Mouse (Mus musculus) forebrain, postnatal 0 days (tissue): ENCODE results near the gene Rnaseh2c. TPM values are rescaled to one million over a fixed set of nuclear protein-coding genes. Genes with fewer than 3 reads are reported as not detected.

Source experiments
- ATAC-seq: fragments of 200-750 bp; cut with Nextera tagmentation; 2 replicates; pipeline ENCODE4 v1.8.0; 2017; ENCODE audit warnings: mild to moderate bottlenecking, moderate library complexity
- DNase-seq: peaks from one replicate; pipeline ENCODE4 v3.0.0-alpha.2; 2015
- H3K27ac ChIP-seq: fragments of 300-500 bp; sonication (generic); 2 replicates; pipeline ENCODE4 v1.5.1; 2014; ENCODE audit warnings: low read depth, mild to moderate bottlenecking, antibody characterized with exemption, low read length, moderate library complexity, mixed read lengths
- H3K27me3 ChIP-seq: fragments of 300-500 bp; sonication (generic); 2 replicates; pipeline ENCODE4 v1.6.1; 2014; ENCODE audit warnings: mild to moderate bottlenecking, low read length, mixed read lengths; ENCODE audit not compliant: insufficient read depth
- H3K36me3 ChIP-seq: fragments of 300-500 bp; sonication (generic); 2 replicates; pipeline ENCODE4 v1.6.1; 2014; ENCODE audit warnings: mild to moderate bottlenecking, moderate library complexity; ENCODE audit not compliant: insufficient read depth
- H3K4me1 ChIP-seq: fragments of 300-500 bp; sonication (generic); 2 replicates; pipeline ENCODE4 v1.6.1; 2014; ENCODE audit warnings: antibody characterized with exemption; ENCODE audit not compliant: insufficient read depth
- H3K4me2 ChIP-seq: fragments of 300-500 bp; sonication (generic); 2 replicates; pipeline ENCODE4 v1.6.1; 2014; ENCODE audit warnings: low read depth, mild to moderate bottlenecking, moderate library complexity
- H3K4me3 ChIP-seq: fragments of 300-500 bp; sonication (generic); 2 replicates; pipeline ENCODE4 v1.5.1; 2014; ENCODE audit warnings: low read depth, low read length, mixed read lengths
- H3K9ac ChIP-seq: fragments of 300-500 bp; sonication (generic); 2 replicates; pipeline ENCODE4 v1.6.1; 2014; ENCODE audit warnings: mild to moderate bottlenecking
- H3K9me3 ChIP-seq: fragments of 300-500 bp; sonication (generic); 2 replicates; pipeline ENCODE4 v1.6.1; 2016; ENCODE audit warnings: low read length
- CTCF ChIP-seq: sonication (generic); IDR thresholded peaks from 2 replicates; pipeline ENCODE4 v1.5.1; 2016; ENCODE audit warnings: antibody characterized with exemption, control low read depth, low read depth
- WGBS: fragments of 180-500 bp; shearing (Covaris S2); extraction: QIAGEN DNeasy Blood & Tissue Kit; methylation state at CpG from one replicate; pipeline ENCODE4 v1.1.7; 2014; 5-methylcytosine and 5-hydroxymethylcytosine counted together
- polyA plus RNA-seq: library from polyadenylated mRNA; unstranded; fragments of >200 nt; fragmentation: Nextera tagmentation; extraction: Ambion mirVana; gene quantifications from 2 replicates; pipeline ENCODE4 v1.2.1, GENCODE M21; 2015
- total RNA-seq: library from RNA; depleted of rRNA; stranded (reverse); fragments of >200 nt; gene quantifications from 2 replicates; pipeline ENCODE4 v1.2.3, GENCODE M21; 2014

Rnaseh2c gene
- total and polyA plus RNA-seq, 2 experiments from 2014 or later, result 34.1 to 49.8 TPM

DNA sequence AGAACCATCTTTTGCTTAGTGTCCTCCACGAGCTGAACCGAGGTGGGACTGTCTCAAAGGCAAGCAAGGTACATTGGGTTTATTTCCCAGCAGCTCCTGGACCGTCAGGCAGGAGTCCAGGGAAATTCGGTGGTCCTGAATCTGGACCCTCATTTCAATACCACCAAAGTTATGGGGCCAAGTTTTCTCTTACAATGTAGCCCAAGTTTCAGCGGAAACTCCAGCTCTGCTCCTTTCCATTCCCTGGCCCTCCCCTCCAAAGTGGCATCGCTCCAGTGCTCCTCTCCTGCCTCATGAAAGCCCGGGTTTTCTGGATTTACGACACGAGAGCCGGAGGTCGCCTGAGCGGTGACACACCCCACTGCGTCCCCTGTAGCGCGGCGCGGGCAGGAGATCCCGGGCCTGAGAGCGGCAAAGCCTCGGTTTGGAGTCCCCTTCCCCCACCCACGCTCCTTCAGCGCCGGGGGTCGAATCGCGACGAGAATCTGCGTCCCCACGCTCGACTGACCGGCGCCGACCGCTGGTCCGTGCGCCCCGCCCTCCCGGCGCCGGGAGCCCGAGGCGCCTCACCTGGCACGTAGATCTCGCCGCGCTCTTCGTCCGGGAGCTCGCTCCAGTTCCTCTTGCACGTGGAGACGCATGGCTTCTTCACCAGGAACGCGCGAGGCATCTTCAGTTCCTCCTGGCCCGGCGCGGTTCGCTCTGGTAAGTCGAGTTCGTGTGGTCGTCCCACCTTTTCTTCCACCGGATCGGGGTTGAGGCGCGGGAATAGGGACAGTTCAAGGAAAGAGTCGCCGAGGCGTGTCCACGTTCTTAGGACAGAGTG is 41.8 kb upstream of the Rnaseh2c start:
- Histone ChIP-seq H3K9ac (peak overlapping the region; percentile 44), H3K27ac (no peak overlapping the region), H3K4me3 (peak overlapping the region; percentile 39), H3K4me1 (no peaks in the 10 kb centered on the region; the same call in 1 of the 2 replicates), H3K4me2 (peak overlapping the region; percentile 68), H3K36me3 (no peaks in the 10 kb centered on the region), H3K27me3 (peaks cover 54% of the 10 kb centered on the region), H3K9me3 (no peaks in the 10 kb centered on the region)
- TF ChIP-seq CTCF, result no peak
- ATAC-seq (no peak), DNase-seq (peak; percentile 26)
- 3% methylated on average over 69 of the region's 69 CpGs for WGBS

DNA sequence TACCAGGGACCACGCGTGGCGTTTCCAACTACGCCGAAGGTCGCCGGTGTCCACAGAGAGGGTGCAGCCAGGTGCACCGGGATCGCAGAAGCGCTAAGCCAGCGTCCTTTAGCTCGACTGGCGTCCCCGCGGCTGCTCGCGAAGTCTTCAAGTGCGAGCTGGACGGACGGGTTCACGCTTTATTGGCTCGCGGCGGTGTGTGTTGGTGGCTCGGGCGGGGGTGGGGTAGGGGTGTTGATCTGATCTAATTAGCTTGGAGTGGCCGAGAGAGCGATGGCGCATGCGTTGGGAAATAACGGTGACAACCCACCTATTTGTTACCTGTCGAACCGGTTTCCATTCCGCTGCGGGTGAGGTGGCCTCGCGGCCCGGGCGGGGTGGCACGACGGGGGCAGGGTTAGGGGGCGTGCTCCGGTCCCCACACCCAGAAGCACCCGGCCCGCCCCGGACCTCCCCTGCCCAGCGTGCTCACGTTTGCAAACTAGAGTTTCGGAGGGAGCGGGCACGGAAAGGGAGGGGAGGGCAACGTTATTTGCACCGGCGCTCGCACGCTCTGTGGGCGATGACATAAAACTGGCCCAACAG is 41.1 kb upstream of the Rnaseh2c start, which contains the start of gene Ovol1:
TSS of gene Ovol1 (minus strand) at position 190 of the 585 bp plus-strand sequence.
- Histone ChIP-seq H3K36me3 (no peaks in the 10 kb centered on the region), H3K4me2 (peak within 1 kb of the TSS; percentile 68), H3K4me3 (peak within 1 kb of the TSS; percentile 39), H3K27ac (no peak within 1 kb of the TSS), H3K9ac (peak within 1 kb of the TSS; percentile 44), H3K9me3 (no peaks in the 10 kb centered on the region), H3K4me1 (no peaks in the 10 kb centered on the region; the same call in 1 of the 2 replicates), H3K27me3 (peaks cover 54% of the 10 kb centered on the region)
- no peak for TF ChIP-seq CTCF
- ATAC-seq (no peak), DNase-seq (no peak)
- 1% methylated on average over 54 of the region's 57 CpGs for WGBS

DNA sequence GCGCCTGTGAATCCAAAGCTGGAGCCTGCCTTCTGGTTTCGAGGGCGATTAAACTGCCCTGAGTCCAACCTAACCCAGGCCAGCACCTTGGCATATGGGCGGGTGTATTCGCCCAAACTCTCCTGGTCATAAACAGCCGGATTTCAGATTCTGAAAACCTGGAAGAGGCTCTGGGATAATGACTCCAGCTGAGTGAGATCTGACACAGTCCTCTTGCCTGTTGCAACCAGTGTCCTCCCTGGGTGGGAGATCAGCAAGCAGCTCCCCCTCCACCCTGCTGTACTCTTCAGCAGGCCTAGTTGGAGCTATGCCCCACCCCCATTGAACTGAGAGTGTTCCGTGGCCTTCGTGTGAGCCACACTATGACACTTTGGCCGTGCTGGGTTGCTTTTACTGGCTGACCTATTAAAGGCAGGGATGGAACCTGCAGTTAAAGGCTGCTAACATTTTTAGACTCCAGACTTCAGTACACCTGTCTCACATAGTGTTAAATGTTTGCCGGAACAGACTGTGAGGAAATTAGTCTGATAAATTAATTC is 40.4 kb upstream of the Rnaseh2c start:
- Histone ChIP-seq H3K4me1 (no peaks in the 10 kb centered on the region; the same call in 1 of the 2 replicates), H3K9me3 (no peaks in the 10 kb centered on the region), H3K36me3 (no peaks in the 10 kb centered on the region), H3K27ac (no peak overlapping the region), H3K4me2 (peak overlapping the region; percentile 68), H3K4me3 (peak overlapping the region; percentile 39; the same call in 1 of the 2 replicates), H3K27me3 (peaks cover 54% of the 10 kb centered on the region), H3K9ac (no peak overlapping the region)
- 14% methylated on average over 10 of the region's 10 CpGs for WGBS
- ATAC-seq (no peak), DNase-seq (no peak)
- no peak for TF ChIP-seq CTCF

DNA sequence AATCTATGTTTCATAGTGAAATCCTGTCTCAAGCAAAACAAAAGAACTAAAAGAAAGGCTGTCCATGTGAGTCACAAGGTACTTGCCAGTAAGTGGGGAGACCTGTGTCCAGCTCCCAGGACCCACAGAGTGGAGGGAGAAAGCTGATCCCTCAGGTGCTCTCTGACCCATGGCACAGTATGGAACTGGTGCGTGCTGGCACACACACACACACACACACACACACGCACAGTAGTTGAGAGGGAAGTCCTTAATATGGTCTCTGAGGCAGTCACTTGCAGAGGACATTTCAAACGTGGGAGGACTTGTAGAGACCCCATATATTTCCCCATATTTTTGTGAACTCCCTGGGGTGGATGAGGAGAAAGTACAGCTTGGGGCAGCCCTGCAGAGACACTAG is 39.8 kb upstream of the Rnaseh2c start:
- no peak for ATAC-seq

DNA sequence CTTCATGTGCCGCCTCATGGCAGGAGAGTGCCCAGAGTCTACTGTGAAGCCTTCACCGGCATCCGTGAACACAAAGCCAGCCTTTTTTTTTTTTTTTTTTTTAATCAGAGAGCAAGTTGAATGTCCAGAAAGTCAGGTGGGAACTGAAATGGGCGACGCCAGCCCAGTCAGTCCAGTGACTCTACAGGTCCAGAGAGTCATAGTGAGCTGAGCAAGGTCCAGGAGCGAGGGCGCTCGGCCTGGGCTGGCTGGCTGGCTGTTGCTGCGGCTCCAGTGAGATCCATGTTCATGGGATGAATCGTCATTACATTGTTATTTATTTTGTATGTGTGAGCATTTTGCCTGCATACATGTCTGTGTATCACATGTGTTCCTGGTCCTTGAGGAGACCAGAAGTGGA is 38.9 kb upstream of the Rnaseh2c start:
- no peak for ATAC-seq
- no peak for TF ChIP-seq CTCF

More for the DNA sequence above, 39.8 kb upstream of the Rnaseh2c start:
- TF ChIP-seq CTCF, result no peak
- Histone ChIP-seq H3K36me3 (no peaks in the 10 kb centered on the region), H3K27me3 (peaks cover 51% of the 10 kb centered on the region), H3K9me3 (no peaks in the 10 kb centered on the region), H3K4me2 (no peak overlapping the region), H3K4me1 (peaks cover 1% of the 10 kb centered on the region; the same call in 1 of the 2 replicates), H3K9ac (no peak overlapping the region), H3K27ac (no peak overlapping the region), H3K4me3 (no peak overlapping the region)
- 51% methylated on average over 3 of the region's 3 CpGs for WGBS
- DNase-seq, result no peak

DNA sequence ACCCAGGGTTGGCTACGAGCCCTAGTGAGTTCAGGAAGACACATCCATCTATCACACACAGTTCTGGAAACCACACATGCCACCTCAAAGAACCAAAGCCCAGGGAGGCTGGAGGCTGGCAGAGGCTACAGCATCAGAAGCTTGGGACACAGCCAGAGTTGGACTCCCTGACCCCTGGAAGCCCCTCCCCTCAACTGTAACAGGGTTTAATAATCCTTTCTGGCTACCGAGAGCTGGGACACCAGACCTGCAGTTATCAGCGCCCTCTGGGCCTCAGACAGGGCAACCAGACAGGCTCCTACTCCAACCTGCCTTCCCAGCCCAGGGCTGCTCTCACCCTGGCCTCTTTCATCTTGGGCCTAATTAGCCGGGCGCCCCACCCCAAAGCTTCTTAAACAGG is 35.4 kb upstream of the Rnaseh2c start:
- H3K27me3 ChIP-seq, result peaks cover 13% of the 10 kb centered on the region
- no peak overlapping the region for H3K9ac ChIP-seq
- no peak for ATAC-seq
- DNase-seq, result no peak
- no peak for TF ChIP-seq CTCF
- H3K4me2 ChIP-seq, result no peak overlapping the region
- peaks cover 19% of the 10 kb centered on the region; the same call in 1 of the 2 replicates for H3K36me3 ChIP-seq
- H3K9me3 ChIP-seq, result no peaks in the 10 kb centered on the region
- 58% methylated on average over 5 of the region's 5 CpGs for WGBS
- peaks cover 8% of the 10 kb centered on the region; the same call in 1 of the 2 replicates for H3K4me1 ChIP-seq
- H3K4me3 ChIP-seq, result no peak overlapping the region
- H3K27ac ChIP-seq, result no peak overlapping the region

More for the DNA sequence above, 38.9 kb upstream of the Rnaseh2c start:
- no peaks in the 10 kb centered on the region for H3K9me3 ChIP-seq
- WGBS, result 90% methylated on average over 10 of the region's 10 CpGs
- peaks cover 3% of the 10 kb centered on the region; the same call in 1 of the 2 replicates for H3K4me1 ChIP-seq
- H3K36me3 ChIP-seq, result no peaks in the 10 kb centered on the region
- H3K9ac ChIP-seq, result no peak overlapping the region
- no peak overlapping the region for H3K27ac ChIP-seq
- no peak for DNase-seq
- no peak overlapping the region for H3K4me3 ChIP-seq
- peaks cover 45% of the 10 kb centered on the region for H3K27me3 ChIP-seq
- no peak overlapping the region for H3K4me2 ChIP-seq
